Mouse (Mus musculus): ENCODE measurements around the gene Ctrl. TPM values are rescaled to one million over a fixed set of nuclear protein-coding genes. Genes with fewer than 3 reads are reported as not detected.

Ctrl gene
- polyA plus RNA-seq, 1 experiment from 2014 or later = 1.3 TPM

- Histone ChIP-seq H3K27me3 (ENCODE audit: control insufficient read depth, insufficient read depth, low read length) (no peaks in the 10 kb centered on the region), H3K36me3 (ENCODE audit: control insufficient read depth, insufficient read depth, low read length) (peaks cover 44% of the 10 kb centered on the region), H3K9ac (ENCODE audit: low read depth, low read length) (peak overlapping the region; percentile 52; the same call in 1 of the 2 replicates), H3K4me2 (no peak overlapping the region), H3K9me3 (replicated peaks; ENCODE audit: control insufficient read depth, low read length) (no peaks in the 10 kb centered on the region), H3K4me3 (ENCODE audit: low read depth, low read length) (no peak overlapping the region), H3K4me1 (ENCODE audit: control insufficient read depth, insufficient read depth, low read length) (peaks cover 20% of the 10 kb centered on the region), H3K27ac (ENCODE audit: low read depth, low read length) (no peak overlapping the region)
- no peak for ATAC-seq (replicated peaks; ENCODE audit: insufficient number of reproducible peaks, low FRiP score, low TSS enrichment)
- 25% methylated on average over 7 of the region's 7 CpGs for WGBS (ENCODE audit: insufficient replicate concordance)
Measured at GRCm38 (mm10) chr8:105951057-105951659, 17.5 kb upstream of the Ctrl start.

- no peaks in the 10 kb centered on the region for H3K9me3 ChIP-seq (replicated peaks; ENCODE audit: control insufficient read depth, low read length)
- peaks cover 60% of the 10 kb centered on the region for H3K36me3 ChIP-seq (ENCODE audit: control insufficient read depth, insufficient read depth, low read length)
- peak overlapping the region; percentile 46 for H3K27ac ChIP-seq (ENCODE audit: low read depth, low read length)
- no peak for ATAC-seq (replicated peaks; ENCODE audit: insufficient number of reproducible peaks, low FRiP score, low TSS enrichment)
- 0 out of 2 replicates have a peak overlapping the region, but pooled peaks have one; percentile 28 for H3K9ac ChIP-seq (ENCODE audit: low read depth, low read length)
- 70% methylated on average over 10 of the region's 10 CpGs for WGBS (ENCODE audit: insufficient replicate concordance)
- H3K27me3 ChIP-seq (ENCODE audit: control insufficient read depth, insufficient read depth, low read length) = no peaks in the 10 kb centered on the region
- H3K4me3 ChIP-seq (ENCODE audit: low read depth, low read length) = no peak overlapping the region
- peaks cover 20% of the 10 kb centered on the region for H3K4me1 ChIP-seq (ENCODE audit: control insufficient read depth, insufficient read depth, low read length)
- H3K4me2 ChIP-seq = no peak overlapping the region
Measured at GRCm38 (mm10) chr8:105949350-105949749, 15.7 kb upstream of the Ctrl start.

GRCm38 (mm10) chr8:105943321-105943739 is 9.7 kb upstream of the Ctrl start, which contains the start of gene Lcat:
Gene Lcat, minus strand, starts transcription at chr8:105943382.
- Histone ChIP-seq H3K36me3 (ENCODE audit: control insufficient read depth, insufficient read depth, low read length) (peaks cover 56% of the 10 kb centered on the region), H3K4me1 (ENCODE audit: control insufficient read depth, insufficient read depth, low read length) (no peaks in the 10 kb centered on the region), H3K9me3 (replicated peaks; ENCODE audit: control insufficient read depth, low read length) (no peaks in the 10 kb centered on the region), H3K4me3 (ENCODE audit: low read depth, low read length) (no peak within 1 kb of the TSS), H3K27me3 (ENCODE audit: control insufficient read depth, insufficient read depth, low read length) (no peaks in the 10 kb centered on the region), H3K9ac (ENCODE audit: low read depth, low read length) (no peak within 1 kb of the TSS), H3K4me2 (no peak within 1 kb of the TSS), H3K27ac (ENCODE audit: low read depth, low read length) (no peak within 1 kb of the TSS)
- ATAC-seq (replicated peaks; ENCODE audit: insufficient number of reproducible peaks, low FRiP score, low TSS enrichment) = no peak
- 74% methylated on average over 8 of the region's 8 CpGs for WGBS (ENCODE audit: insufficient replicate concordance)

- Histone ChIP-seq H3K27ac (ENCODE audit: low read depth, low read length) (no peak overlapping the region), H3K27me3 (ENCODE audit: control insufficient read depth, insufficient read depth, low read length) (no peaks in the 10 kb centered on the region), H3K4me1 (ENCODE audit: control insufficient read depth, insufficient read depth, low read length) (no peaks in the 10 kb centered on the region), H3K9me3 (replicated peaks; ENCODE audit: control insufficient read depth, low read length) (no peaks in the 10 kb centered on the region), H3K4me3 (ENCODE audit: low read depth, low read length) (no peak overlapping the region), H3K9ac (ENCODE audit: low read depth, low read length) (no peak overlapping the region), H3K36me3 (ENCODE audit: control insufficient read depth, insufficient read depth, low read length) (peaks cover 52% of the 10 kb centered on the region), H3K4me2 (no peak overlapping the region)
- WGBS (ENCODE audit: insufficient replicate concordance) = 95% methylated on average over 5 of the region's 5 CpGs
- ATAC-seq (replicated peaks; ENCODE audit: insufficient number of reproducible peaks, low FRiP score, low TSS enrichment) = no peak
Measured at GRCm38 (mm10) chr8:105942542-105942941, 8.9 kb upstream of the Ctrl start.

- Histone ChIP-seq H3K27me3 (ENCODE audit: control insufficient read depth, insufficient read depth, low read length) (no peaks in the 10 kb centered on the region), H3K27ac (ENCODE audit: low read depth, low read length) (no peak overlapping the region), H3K36me3 (ENCODE audit: control insufficient read depth, insufficient read depth, low read length) (peaks cover 47% of the 10 kb centered on the region), H3K4me3 (ENCODE audit: low read depth, low read length) (no peak overlapping the region), H3K9me3 (replicated peaks; ENCODE audit: control insufficient read depth, low read length) (no peaks in the 10 kb centered on the region), H3K9ac (ENCODE audit: low read depth, low read length) (no peak overlapping the region), H3K4me2 (no peak overlapping the region), H3K4me1 (ENCODE audit: control insufficient read depth, insufficient read depth, low read length) (no peaks in the 10 kb centered on the region)
- ATAC-seq (replicated peaks; ENCODE audit: insufficient number of reproducible peaks, low FRiP score, low TSS enrichment) = no peak
- 94% methylated on average over 11 of the region's 11 CpGs for WGBS (ENCODE audit: insufficient replicate concordance)
Measured at GRCm38 (mm10) chr8:105942026-105942425, 8.4 kb upstream of the Ctrl start.

- Histone ChIP-seq H3K27ac (ENCODE audit: low read depth, low read length) (peak within 1 kb of the TSS; percentile 94), H3K9me3 (replicated peaks; ENCODE audit: control insufficient read depth, low read length) (no peaks in the 10 kb centered on the region), H3K9ac (ENCODE audit: low read depth, low read length) (peak within 1 kb of the TSS; percentile 90), H3K4me1 (ENCODE audit: control insufficient read depth, insufficient read depth, low read length) (peaks cover 8% of the 10 kb centered on the region), H3K4me3 (ENCODE audit: low read depth, low read length) (peak within 1 kb of the TSS; percentile 83), H3K4me2 (peak within 1 kb of the TSS; percentile 97), H3K36me3 (ENCODE audit: control insufficient read depth, insufficient read depth, low read length) (peaks cover 19% of the 10 kb centered on the region), H3K27me3 (ENCODE audit: control insufficient read depth, insufficient read depth, low read length) (no peaks in the 10 kb centered on the region)
- WGBS (ENCODE audit: insufficient replicate concordance) = 24% methylated on average over 4 of the region's 4 CpGs
- ATAC-seq (replicated peaks; ENCODE audit: insufficient number of reproducible peaks, low FRiP score, low TSS enrichment) = no peak
Measured at GRCm38 (mm10) chr8:105938306-105938669, 4.6 kb upstream of the Ctrl start, which contains the start of gene Psmb10. Gene Psmb10, minus strand, starts transcription at chr8:105938444.

GRCm38 (mm10) chr8:105937496-105938305 is 4.0 kb upstream of the Ctrl start:
- Histone ChIP-seq H3K4me3 (ENCODE audit: low read depth, low read length) (peak overlapping the region; percentile 83), H3K9me3 (replicated peaks; ENCODE audit: control insufficient read depth, low read length) (no peaks in the 10 kb centered on the region), H3K4me1 (ENCODE audit: control insufficient read depth, insufficient read depth, low read length) (peaks cover 8% of the 10 kb centered on the region), H3K9ac (ENCODE audit: low read depth, low read length) (peak overlapping the region; percentile 90), H3K27ac (ENCODE audit: low read depth, low read length) (peak overlapping the region; percentile 94), H3K36me3 (ENCODE audit: control insufficient read depth, insufficient read depth, low read length) (peaks cover 16% of the 10 kb centered on the region), H3K4me2 (peak overlapping the region; percentile 97), H3K27me3 (ENCODE audit: control insufficient read depth, insufficient read depth, low read length) (no peaks in the 10 kb centered on the region)
- WGBS (ENCODE audit: insufficient replicate concordance) = 2% methylated on average over 33 of the region's 33 CpGs
- ATAC-seq (replicated peaks; ENCODE audit: insufficient number of reproducible peaks, low FRiP score, low TSS enrichment) = 0 out of 2 replicates have a peak, but pooled peaks have one; percentile 32

- Histone ChIP-seq H3K27me3 (ENCODE audit: control insufficient read depth, insufficient read depth, low read length) (no peaks in the 10 kb centered on the region), H3K36me3 (ENCODE audit: control insufficient read depth, insufficient read depth, low read length) (peaks cover 14% of the 10 kb centered on the region), H3K4me1 (ENCODE audit: control insufficient read depth, insufficient read depth, low read length) (peaks cover 8% of the 10 kb centered on the region), H3K9me3 (replicated peaks; ENCODE audit: control insufficient read depth, low read length) (no peaks in the 10 kb centered on the region), H3K4me2 (peak overlapping the region; percentile 97), H3K4me3 (ENCODE audit: low read depth, low read length) (peak overlapping the region; percentile 83), H3K9ac (ENCODE audit: low read depth, low read length) (peak overlapping the region; percentile 90), H3K27ac (ENCODE audit: low read depth, low read length) (peak overlapping the region; percentile 94)
- under 1% methylated on average over 30 of the region's 30 CpGs for WGBS (ENCODE audit: insufficient replicate concordance)
- ATAC-seq (replicated peaks; ENCODE audit: insufficient number of reproducible peaks, low FRiP score, low TSS enrichment) = peak; percentile 84
Measured at GRCm38 (mm10) chr8:105936866-105937475, 3.3 kb upstream of the Ctrl start.

Measured in heart, embryonic 11.5 days (tissue).